Mouse (Mus musculus) thymus, adult 2 months (tissue): Measurements from ENCODE around the gene Inpp4a.

ENCODE experiments used
- CTCF ChIP-seq: fragments of 200-500 bp; IDR thresholded peaks from 2 replicates; pipeline ENCODE4 v1.5.1; 2012; ENCODE audit warnings: mild to moderate bottlenecking, control low read depth, low read length, moderate library complexity, borderline replicate concordance; ENCODE audit not compliant: control insufficient read depth, poor library complexity, insufficient read depth; ENCODE audit errors: extremely low read depth
- POLR2A ChIP-seq: fragments of 200-500 bp; IDR thresholded peaks from 2 replicates; pipeline ENCODE4 v1.6.1; 2012; ENCODE audit warnings: mild to moderate bottlenecking, low read length, control low read depth, moderate library complexity; ENCODE audit not compliant: control insufficient read depth, poor library complexity, insufficient read depth; ENCODE audit errors: extremely low read depth

DNA sequence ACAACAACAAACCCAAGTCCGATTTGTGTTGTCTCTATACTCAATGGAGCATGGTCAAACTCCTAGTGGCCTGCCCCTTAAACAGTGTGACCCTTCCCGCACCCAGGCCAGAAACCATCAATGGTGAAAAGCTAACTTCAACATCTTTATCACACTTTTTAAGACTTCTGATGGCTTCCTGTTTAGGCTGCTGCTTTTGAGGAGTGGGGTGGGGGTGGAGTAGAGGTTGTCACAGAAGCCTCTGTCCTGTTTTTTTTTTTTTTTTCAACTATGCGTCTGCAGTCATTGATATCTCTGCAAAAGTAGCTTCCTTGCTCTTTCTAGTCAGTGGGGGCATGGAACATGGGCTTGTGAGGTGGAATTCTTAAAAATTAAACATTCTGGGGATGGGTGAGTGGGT is 3.1 kb downstream of the Inpp4a start:
- TF ChIP-seq POLR2A (no peak), CTCF (no peak)
